Mouse (Mus musculus) embryo, embryonic 9.5 days (tissue): Measurements from ENCODE around the gene BC037034.

Experiments
- DNase-seq: peaks from one replicate; pipeline ENCODE4 v3.0.0-alpha.2; 2017; ENCODE audit errors: extremely low spot score

Gene BC037034

GRCm38 (mm10) chr5:138262001-138262400 is 1.8 kb downstream of the BC037034 start:
- DNase-seq, result no peak

GRCm38 (mm10) chr5:138260834-138261233 is 3.0 kb downstream of the BC037034 start:
- DNase-seq, result no peak

- no peak for DNase-seq
These were observed 3.8 kb downstream of the BC037034 start for GRCm38 (mm10) chr5:138260051-138260450.

GRCm38 (mm10) chr5:138258993-138259392 is 4.8 kb downstream of the BC037034 start:
- no peak for DNase-seq

- no peak for DNase-seq
These were observed 5.3 kb downstream of the BC037034 start for GRCm38 (mm10) chr5:138258542-138258941.

- DNase-seq, result no peak
These were observed 5.8 kb downstream of the BC037034 start for GRCm38 (mm10) chr5:138258078-138258477.

- no peak for DNase-seq
These were observed 6.3 kb downstream of the BC037034 start for GRCm38 (mm10) chr5:138257585-138257978.

GRCm38 (mm10) chr5:138256966-138257584 is 6.8 kb downstream of the BC037034 start:
- no peak for DNase-seq

- no peak for DNase-seq
These were observed 7.8 kb downstream of the BC037034 start for GRCm38 (mm10) chr5:138256094-138256467.

- DNase-seq, result peak; percentile 89
These were observed 8.3 kb downstream of the BC037034 start, which contains the start of gene Lamtor4 for GRCm38 (mm10) chr5:138255353-138256093. Lamtor4 (plus strand) TSS chr5:138255482.

- no peak for DNase-seq
These were observed 10.8 kb downstream of the BC037034 start for GRCm38 (mm10) chr5:138253061-138253460.

GRCm38 (mm10) chr5:138251144-138251543 is 12.7 kb downstream of the BC037034 start:
- no peak for DNase-seq

GRCm38 (mm10) chr5:138241511-138241910 is 22.3 kb downstream of the BC037034 start:
- no peak for DNase-seq

GRCm38 (mm10) chr5:138234224-138234623 is 29.6 kb downstream of the BC037034 start:
- DNase-seq, result no peak

- no peak for DNase-seq
These were observed 30.1 kb downstream of the BC037034 start for GRCm38 (mm10) chr5:138233778-138234177.

- no peak for DNase-seq
These were observed 34.3 kb downstream of the BC037034 start for GRCm38 (mm10) chr5:138229511-138229910.

GRCm38 (mm10) chr5:138228026-138228425 is 35.8 kb downstream of the BC037034 start:
- no peak for DNase-seq

- DNase-seq, result no peak
These were observed 36.5 kb downstream of the BC037034 start for GRCm38 (mm10) chr5:138227367-138227766.

GRCm38 (mm10) chr5:138226491-138226890 is 37.3 kb downstream of the BC037034 start:
- DNase-seq, result no peak

GRCm38 (mm10) chr5:138225700-138226099 is 38.1 kb downstream of the BC037034 start, which contains the start of gene Nxpe5:
Nxpe5 (plus strand) TSS chr5:138225898.
- DNase-seq, result no peak

GRCm38 (mm10) chr5:138223287-138223686 is 40.5 kb downstream of the BC037034 start:
- DNase-seq, result no peak

- DNase-seq, result peak; percentile 65
These were observed 41.7 kb downstream of the BC037034 start for GRCm38 (mm10) chr5:138222111-138222510.

GRCm38 (mm10) chr5:138219864-138220263 is 44.0 kb downstream of the BC037034 start:
- no peak for DNase-seq
